Mouse (Mus musculus): ENCODE results near the gene Gm20721. TPM values are rescaled to one million over a fixed set of nuclear protein-coding genes. Genes with fewer than 3 reads are reported as not detected.
"Not testable (repeated sequence)": the region's sequence is repeated elsewhere in the genome, so short reads cannot be mapped to it uniquely, and the experiment has no call there.

Gene Gm20721
- 1 to 10 TPM; 1.7 to 1.8 TPM for total RNA-seq (2021)
- long read RNA-seq, experiment 1, partial matches to known transcripts, result 0 of 2 reads
- long read RNA-seq, experiment 1, other reads (novel, unspliced or antisense), result 2 of 2 reads
- long read RNA-seq, experiment 2, result 0 reads

DNA sequence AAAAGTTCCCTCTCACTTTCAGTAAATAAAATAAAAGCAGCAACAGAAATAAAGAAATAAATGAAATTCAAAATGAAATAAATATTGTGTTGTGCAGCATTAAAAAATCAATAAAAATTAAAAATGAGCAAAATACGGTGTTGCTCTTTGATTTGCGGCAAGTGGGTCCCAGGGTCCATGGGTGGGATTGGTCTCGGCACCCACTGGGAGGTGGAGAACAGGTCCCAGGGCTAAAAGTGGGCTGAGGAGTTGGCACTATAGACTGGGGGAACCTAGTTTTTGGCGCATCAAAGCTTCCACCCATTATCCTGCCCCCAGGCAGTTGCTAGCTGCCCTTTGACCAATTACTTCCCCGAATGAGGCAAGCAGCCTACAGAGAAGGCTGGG is at the start of gene Gm20721:
Gm20721 (minus strand) TSS at position 101 of the 387 bp plus-strand sequence.
- no peak for DNase-seq
- intact Hi-C loops (cut with DNase I), result loop anchor here (10.0 kb wide), 1 partner anchor 1342 kb away; the partner anchor contains the start of gene Rae1

GRCm38 (mm10) chr2:174393383-174393782 is 46.9 kb upstream of the Gm20721 start:
- DNase-seq, result no peak
- intact Hi-C loops (cut with DNase I), result no loop called here

- no peak for DNase-seq
- intact Hi-C loops (cut with DNase I), result no loop called here
These were observed 46.0 kb upstream of the Gm20721 start for GRCm38 (mm10) chr2:174392554-174392953.

DNA sequence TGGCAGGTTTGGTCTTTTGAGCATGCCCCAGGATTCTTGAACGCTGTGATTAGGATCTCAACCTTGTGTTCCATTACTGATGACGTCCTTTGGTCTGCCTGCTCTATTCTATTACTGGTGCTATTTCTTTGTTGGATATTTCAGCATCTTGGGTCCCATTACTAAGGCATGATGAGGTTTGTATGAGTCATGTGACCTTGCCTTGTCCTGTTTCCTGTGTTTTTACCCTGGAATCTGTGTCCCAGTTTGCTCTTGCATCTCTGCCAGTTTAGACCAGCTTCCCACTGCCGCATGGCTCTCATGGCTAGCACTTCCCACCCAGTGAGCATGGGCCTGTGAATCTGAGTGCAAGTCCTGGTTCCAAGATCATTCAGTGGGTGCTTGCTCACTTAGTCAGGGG is 45.4 kb upstream of the Gm20721 start:
- DNase-seq, result no peak
- intact Hi-C loops (cut with DNase I), result no loop called here

DNA sequence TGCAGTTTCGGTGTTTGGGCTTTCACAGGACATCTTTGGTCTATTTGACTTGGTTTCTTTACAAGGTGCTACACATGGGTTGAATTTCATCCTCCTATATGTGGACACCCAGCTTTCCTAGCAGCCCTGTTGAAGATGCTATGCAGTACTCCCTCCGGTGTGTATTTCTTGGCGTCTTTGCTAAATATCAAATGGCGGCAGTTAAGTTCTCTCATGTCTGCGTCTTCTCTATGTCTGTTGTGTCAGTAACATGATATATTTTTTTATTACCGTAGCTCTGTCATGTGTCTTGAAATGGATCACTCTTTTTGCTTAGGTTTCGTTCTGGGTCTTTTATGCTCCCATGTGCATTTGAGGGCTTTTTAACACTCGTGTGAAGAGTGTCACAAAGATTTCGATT is 34.5 kb upstream of the Gm20721 start:
- no peak for DNase-seq
- intact Hi-C loops (cut with DNase I), result no loop called here

DNA sequence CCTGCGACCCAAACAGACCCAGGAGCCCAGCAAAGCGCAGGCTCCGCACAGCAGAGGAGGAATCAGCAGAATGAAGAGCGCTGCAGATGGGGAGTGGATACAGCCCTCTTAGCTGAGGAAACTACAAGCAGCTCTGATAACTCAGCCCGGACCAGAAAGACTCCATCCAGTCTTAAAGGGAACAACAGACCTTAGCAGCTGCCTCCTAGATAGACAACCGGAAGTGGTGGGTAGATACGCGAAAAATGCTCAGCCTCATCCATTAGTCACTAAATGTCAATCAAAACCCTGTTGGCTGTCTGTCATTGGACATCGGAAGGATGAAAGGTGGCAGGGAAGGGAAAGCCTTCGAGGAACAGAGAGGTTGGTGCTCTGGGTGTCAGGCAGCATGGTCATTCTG is 20.1 kb upstream of the Gm20721 start:
- intact Hi-C loops (cut with DNase I), result no loop called here
- no peak for DNase-seq

GRCm38 (mm10) chr2:174359656-174360055 is 13.1 kb upstream of the Gm20721 start:
- DNase-seq, result no peak
- intact Hi-C loops (cut with DNase I), result no loop called here

DNA sequence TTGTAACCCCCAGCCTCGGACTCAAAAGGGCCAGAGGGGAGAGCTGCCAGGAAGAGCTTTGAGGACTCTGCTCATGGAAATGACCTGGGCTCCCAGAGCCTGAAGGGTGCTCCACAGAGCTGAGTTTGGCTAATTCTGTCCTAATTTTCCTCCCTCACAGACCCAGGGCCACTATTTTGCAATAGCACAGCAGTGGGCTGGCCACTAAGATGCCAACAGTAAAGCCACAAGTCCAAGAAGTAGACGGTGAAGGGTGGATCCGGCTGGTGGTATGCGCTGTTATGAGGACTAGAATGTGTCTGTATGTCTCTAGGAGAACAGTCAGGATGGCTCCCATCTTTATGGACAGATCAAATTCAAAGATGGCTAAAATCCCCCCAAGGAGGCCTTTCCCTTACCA is 12.0 kb upstream of the Gm20721 start:
- intact Hi-C loops (cut with DNase I), result no loop called here

GRCm38 (mm10) chr2:174346999-174347668 is 622 bp upstream of the Gm20721 start:
- not testable (repeated sequence) for DNase-seq
- intact Hi-C loops (cut with DNase I), result loop anchor here (10.0 kb wide), 1 partner anchor 1342 kb away; the partner anchor contains the start of gene Rae1

More for the DNA sequence above, 12.0 kb upstream of the Gm20721 start:
- DNase-seq, result no peak

GRCm38 (mm10) chr2:174344996-174345395 is 1.5 kb downstream of the Gm20721 start:
- DNase-seq, result no peak
- intact Hi-C loops (cut with DNase I), result loop anchor here (2.0 to 10.0 kb wide), 2 partner anchors 16 to 1340 kb away; partner anchors contain the start of gene Rae1

- DNase-seq, result peak; percentile 84 to 89
- intact Hi-C loops (cut with DNase I), result loop anchor here (2.0 to 10.0 kb wide), 2 partner anchors 15 to 1339 kb away; partner anchors contain the start of gene Rae1
These were observed 2.4 kb downstream of the Gm20721 start for GRCm38 (mm10) chr2:174344003-174344655.

GRCm38 (mm10) chr2:174343566-174343965 is 2.9 kb downstream of the Gm20721 start:
- intact Hi-C loops (cut with DNase I), result loop anchor here (10.0 kb wide), 1 partner anchor 1339 kb away; the partner anchor contains the start of gene Rae1
- DNase-seq, result no peak

DNA sequence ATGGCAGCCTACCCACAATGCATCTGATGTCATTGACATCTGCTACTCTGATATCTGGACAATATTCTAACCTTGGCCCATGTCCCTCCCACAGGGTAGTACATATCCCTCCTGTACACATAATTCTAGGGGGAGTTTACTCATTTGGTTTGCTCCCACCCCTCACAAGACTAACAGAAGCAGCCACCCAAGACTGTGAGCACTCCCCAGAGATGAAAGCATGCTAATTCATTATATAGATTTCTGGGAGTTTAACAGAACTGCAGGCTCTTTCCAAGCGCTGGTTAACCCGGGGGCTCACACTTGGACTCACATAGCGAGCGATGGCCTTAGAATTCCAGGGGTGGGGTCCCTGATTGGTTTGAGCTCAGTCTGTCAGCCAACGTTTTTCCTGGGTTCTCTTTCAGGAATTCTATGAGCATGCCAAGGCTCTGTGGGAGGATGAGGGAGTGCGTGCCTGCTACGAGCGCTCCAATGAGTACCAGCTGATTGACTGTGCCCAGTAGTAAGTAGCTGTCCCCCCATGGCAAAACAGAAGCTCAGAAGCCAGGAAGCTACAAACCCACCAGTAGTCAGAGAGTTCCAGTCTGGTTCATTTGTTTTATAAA is 3.6 kb downstream of the Gm20721 start:
- no peak for DNase-seq
- intact Hi-C loops (cut with DNase I), result loop anchor here (10.0 kb wide), 1 partner anchor 1338 kb away; the partner anchor contains the start of gene Rae1

DNA sequence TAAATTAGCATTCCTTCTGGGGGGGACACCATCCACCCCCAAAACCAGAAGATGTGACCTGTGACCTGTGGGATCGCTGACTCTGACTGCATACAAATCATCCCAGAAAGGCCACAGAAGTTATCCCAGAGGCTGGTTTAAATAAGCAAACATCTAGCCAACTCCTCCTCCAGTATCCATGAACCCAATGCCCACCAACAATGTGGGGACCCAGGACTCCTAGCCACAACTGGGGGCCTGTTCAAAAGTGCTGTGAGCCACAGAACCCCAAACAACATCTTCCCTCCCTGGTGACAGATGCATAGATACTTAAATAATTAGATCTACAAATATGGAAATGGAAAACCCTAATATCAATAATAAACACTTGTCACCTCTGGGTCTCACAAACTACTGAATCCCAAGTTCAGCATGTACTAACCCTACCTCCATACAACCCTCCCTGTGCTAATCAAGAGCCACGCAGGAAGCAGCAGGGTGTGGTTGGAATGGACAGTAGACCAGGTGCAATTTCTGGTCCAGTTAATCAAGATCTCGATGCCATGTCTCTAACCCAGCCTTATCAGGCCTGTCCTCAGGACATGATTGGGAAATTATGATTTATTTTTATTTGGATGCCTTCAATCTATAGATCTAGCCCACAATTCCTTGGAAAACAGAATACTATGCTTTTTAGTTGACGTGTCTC is 5.5 kb downstream of the Gm20721 start:
- intact Hi-C loops (cut with DNase I), result loop anchor here (10.0 kb wide), 1 partner anchor 1336 kb away; the partner anchor contains the start of gene Rae1
- DNase-seq, result no peak

DNA sequence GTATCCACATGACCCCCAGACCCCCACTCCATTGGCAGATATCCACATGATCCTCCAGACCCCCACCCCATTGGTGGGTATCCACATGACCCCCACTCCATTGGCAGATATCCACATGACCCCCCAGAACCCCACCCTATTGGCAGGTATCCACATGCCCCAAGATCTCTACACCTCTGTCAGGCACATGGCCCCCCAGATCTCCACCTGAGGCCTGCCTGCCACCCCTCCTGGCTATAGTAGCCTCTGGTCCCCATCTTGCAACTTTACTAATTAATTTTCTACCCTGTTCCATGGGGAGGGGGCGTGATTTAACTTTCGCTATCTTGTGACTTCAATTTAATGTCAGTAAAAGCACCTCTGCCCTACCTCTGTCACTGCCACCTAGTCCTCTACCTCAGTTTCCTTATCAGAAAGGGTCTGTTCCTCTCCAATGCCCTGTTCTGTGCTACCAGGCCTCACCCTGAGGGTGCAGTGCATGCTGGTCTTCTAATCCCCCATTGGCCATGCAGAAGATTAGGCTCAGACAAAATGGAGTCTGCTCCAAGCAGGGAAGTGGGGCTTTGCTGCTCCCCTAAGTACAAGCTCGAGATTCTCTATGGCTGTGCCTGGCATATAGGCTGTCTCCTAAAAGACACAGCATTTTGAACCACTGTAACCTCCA is 6.2 kb downstream of the Gm20721 start:
- no peak for DNase-seq
- intact Hi-C loops (cut with DNase I), result loop anchor here (10.0 kb wide), 1 partner anchor 1336 kb away; the partner anchor contains the start of gene Rae1

- DNase-seq, result no peak
- intact Hi-C loops (cut with DNase I), result loop anchor here (10.0 kb wide), 1 partner anchor 1335 kb away; the partner anchor contains the start of gene Rae1
These were observed 6.8 kb downstream of the Gm20721 start for GRCm38 (mm10) chr2:174339701-174340100.

DNA sequence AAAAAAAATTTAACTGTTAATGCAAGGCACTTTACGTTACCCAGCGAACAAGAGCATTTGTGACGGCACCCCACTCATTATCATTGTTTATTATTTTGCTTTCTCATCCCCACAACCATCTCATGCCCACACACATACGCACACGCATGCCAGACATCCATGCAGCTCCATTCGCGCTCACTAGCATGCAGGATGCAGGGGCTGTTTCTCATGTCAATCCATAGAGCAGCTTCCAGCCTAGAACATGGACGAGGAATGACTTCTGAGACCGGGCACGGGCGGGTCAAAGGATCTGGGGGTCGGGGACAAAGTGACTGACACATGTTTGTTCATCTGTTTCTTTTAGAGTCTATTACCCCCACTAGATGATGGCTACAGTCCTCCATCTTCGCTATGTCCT is 9.2 kb downstream of the Gm20721 start:
- intact Hi-C loops (cut with DNase I), result no loop called here
- DNase-seq, result no peak

- DNase-seq, result peak; percentile 52 to 53
- intact Hi-C loops (cut with DNase I), result loop anchor here (5.0 kb wide), 1 partner anchor 83 kb away; the partner anchor contains the start of gene Nelfcd
These were observed 12.1 kb downstream of the Gm20721 start for GRCm38 (mm10) chr2:174334415-174334814.

- intact Hi-C loops (cut with DNase I), result loop anchor here (5.0 kb wide), 1 partner anchor 84 kb away; the partner anchor contains the start of gene Nelfcd
- DNase-seq, result no peak
These were observed 13.1 kb downstream of the Gm20721 start for GRCm38 (mm10) chr2:174333239-174333890.
